Mouse (Mus musculus): ENCODE measurements around the gene Cyp24a1. TPM values are rescaled to one million over a fixed set of nuclear protein-coding genes. Genes with fewer than 3 reads are reported as not detected.

The Cyp24a1 gene
- polyA plus RNA-seq, 1 experiment from 2014 or later, result not detected

DNA sequence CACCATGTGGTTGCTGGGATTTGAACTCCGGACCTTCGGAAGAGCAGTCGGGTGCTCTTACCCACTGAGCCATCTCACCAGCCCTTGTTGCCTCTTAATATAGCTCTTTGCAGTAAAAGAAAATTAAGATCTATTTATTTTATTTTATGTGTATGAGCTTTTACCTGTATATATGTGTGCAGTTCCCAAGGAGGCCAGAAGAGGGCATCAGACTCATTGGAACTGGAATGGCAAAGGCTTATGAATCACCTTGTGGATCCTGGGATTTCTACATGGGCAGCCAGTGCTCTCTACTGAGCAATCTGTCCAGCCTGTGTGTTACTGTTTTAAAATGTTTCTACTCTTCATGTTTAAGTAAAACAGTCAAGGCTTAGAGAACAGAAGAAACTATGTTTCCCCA, 54.4 kb downstream of the Cyp24a1 start:
- H3K36me3 ChIP-seq (ENCODE audit: control insufficient read depth, insufficient read depth, low read length), result no peaks in the 10 kb centered on the region
- no peak overlapping the region for H3K4me2 ChIP-seq (ENCODE audit: low read depth, low read length, severe bottlenecking)
- no peak for DNase-seq (ENCODE audit: low spot score)
- WGBS, result 64% methylated on average over 3 of the region's 3 CpGs
- no peaks in the 10 kb centered on the region for H3K9me3 ChIP-seq (ENCODE audit: control insufficient read depth, low read length)
- no peaks in the 10 kb centered on the region for H3K27me3 ChIP-seq (ENCODE audit: control insufficient read depth, insufficient read depth, low read length)
- H3K27ac ChIP-seq (ENCODE audit: low read depth, low read length), result no peak overlapping the region
- H3K4me1 ChIP-seq (replicated peaks; ENCODE audit: control insufficient read depth, insufficient read depth, low read length), result no peaks in the 10 kb centered on the region
- no peak overlapping the region for H3K9ac ChIP-seq (ENCODE audit: low read length)
- ATAC-seq (replicated peaks; ENCODE audit: low FRiP score), result no peak
- H3K4me3 ChIP-seq (ENCODE audit: low read depth, low read length), result no peak overlapping the region

DNA sequence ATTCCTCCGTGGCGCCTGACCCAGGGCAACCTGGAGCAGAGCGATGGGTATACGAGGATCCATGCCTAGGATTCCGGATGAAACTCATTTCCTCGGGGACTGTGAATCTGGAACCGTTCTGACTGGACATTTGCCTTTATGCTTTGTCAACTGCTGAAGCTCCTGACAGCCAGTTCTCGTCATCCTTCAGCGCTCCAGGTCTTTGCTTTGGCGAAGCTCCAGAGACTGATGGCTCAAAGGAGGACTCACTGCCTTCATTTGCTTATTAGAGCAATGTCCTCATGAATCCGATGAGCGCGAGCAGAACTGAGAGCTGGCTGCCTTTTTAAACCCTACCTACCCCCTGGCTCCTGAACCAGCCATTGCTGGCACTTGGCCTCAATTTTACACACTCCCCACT, 58.2 kb downstream of the Cyp24a1 start:
- no peak for DNase-seq (ENCODE audit: low spot score)
- no peak for ATAC-seq (replicated peaks; ENCODE audit: low FRiP score)
- Histone ChIP-seq H3K4me2 (ENCODE audit: low read depth, low read length, severe bottlenecking) (no peak overlapping the region), H3K9ac (ENCODE audit: low read length) (no peak overlapping the region), H3K27ac (ENCODE audit: low read depth, low read length) (no peak overlapping the region), H3K4me3 (ENCODE audit: low read depth, low read length) (no peak overlapping the region), H3K4me1 (replicated peaks; ENCODE audit: control insufficient read depth, insufficient read depth, low read length) (no peaks in the 10 kb centered on the region), H3K9me3 (ENCODE audit: control insufficient read depth, low read length) (no peaks in the 10 kb centered on the region), H3K36me3 (ENCODE audit: control insufficient read depth, insufficient read depth, low read length) (no peaks in the 10 kb centered on the region), H3K27me3 (ENCODE audit: control insufficient read depth, insufficient read depth, low read length) (no peaks in the 10 kb centered on the region)
- 53% methylated on average over 13 of the region's 13 CpGs for WGBS

DNA sequence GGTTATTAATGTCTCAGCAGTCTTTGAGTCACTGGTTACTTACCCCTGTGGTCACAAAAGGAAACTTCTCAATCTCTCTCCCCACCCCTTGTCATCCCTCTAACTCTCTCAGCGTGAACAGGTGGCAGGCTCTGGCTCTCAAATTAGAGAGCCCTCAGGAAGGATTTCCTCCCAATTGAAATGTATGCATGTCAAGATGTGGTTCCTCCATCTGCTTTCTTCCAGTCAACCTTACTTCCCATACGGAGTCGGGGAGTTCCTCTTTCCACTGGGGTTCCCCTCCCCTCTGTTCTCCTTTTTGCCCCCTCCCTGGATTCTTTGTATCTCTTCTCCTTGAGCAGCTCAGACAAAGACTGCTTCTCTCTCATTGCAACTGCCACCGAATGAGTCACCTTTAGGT, 60.7 kb downstream of the Cyp24a1 start:
- Histone ChIP-seq H3K36me3 (ENCODE audit: control insufficient read depth, insufficient read depth, low read length) (no peaks in the 10 kb centered on the region), H3K27me3 (ENCODE audit: control insufficient read depth, insufficient read depth, low read length) (no peaks in the 10 kb centered on the region), H3K9me3 (ENCODE audit: control insufficient read depth, low read length) (no peaks in the 10 kb centered on the region), H3K4me3 (ENCODE audit: low read depth, low read length) (no peak overlapping the region), H3K27ac (ENCODE audit: low read depth, low read length) (no peak overlapping the region), H3K9ac (ENCODE audit: low read length) (no peak overlapping the region), H3K4me2 (ENCODE audit: low read depth, low read length, severe bottlenecking) (no peak overlapping the region), H3K4me1 (replicated peaks; ENCODE audit: control insufficient read depth, insufficient read depth, low read length) (no peaks in the 10 kb centered on the region)
- ATAC-seq (replicated peaks; ENCODE audit: low FRiP score), result no peak
- 76% methylated on average over 4 of the region's 4 CpGs for WGBS
- DNase-seq (ENCODE audit: low spot score), result no peak

Other genes starting within 250 kb of the Cyp24a1 start
- gene Bcas1, start 69.3 kb downstream of the Cyp24a1 start, polyA plus RNA-seq (2014; fragmentation: Nextera tagmentation; extraction: Ambion mirVana), result 0.33 and 0.45 TPM in 2 replicates
- gene Pfdn4, start 717 bp downstream of the Cyp24a1 start, polyA plus RNA-seq (2014; fragmentation: Nextera tagmentation; extraction: Ambion mirVana), result 105 and 130 TPM in 2 replicates
- not detected in 2 replicates for gene 4930470P17Rik, start 104.9 kb upstream of the Cyp24a1 start, polyA plus RNA-seq (2014; fragmentation: Nextera tagmentation; extraction: Ambion mirVana)
- 6.2 and 8.1 TPM in 2 replicates for gene Dok5, start 234.7 kb upstream of the Cyp24a1 start, polyA plus RNA-seq (2014; fragmentation: Nextera tagmentation; extraction: Ambion mirVana)